Mouse (Mus musculus): ENCODE measurements around the gene Itpk1. TPM values are rescaled to one million over a fixed set of nuclear protein-coding genes. Genes with fewer than 3 reads are reported as not detected.

Itpk1 gene
- polyA plus RNA-seq, 3 experiments from 2014 or later = 13.4 to 31.0 (median 14.1) TPM

GRCm38 (mm10) chr12:102622302-102622842 is 82.4 kb downstream of the Itpk1 start:
- ATAC-seq = peak; percentile 84

GRCm38 (mm10) chr12:102621811-102622210 is 82.9 kb downstream of the Itpk1 start:
- ATAC-seq = no peak

GRCm38 (mm10) chr12:102621205-102621604 is 83.5 kb downstream of the Itpk1 start:
- no peak for ATAC-seq

GRCm38 (mm10) chr12:102619908-102620307 is 84.8 kb downstream of the Itpk1 start:
- peak; percentile 32 for ATAC-seq

- ATAC-seq = no peak
Measured at GRCm38 (mm10) chr12:102618085-102618484, 86.6 kb downstream of the Itpk1 start.

GRCm38 (mm10) chr12:102616843-102617519 is 87.7 kb downstream of the Itpk1 start:
- no peak for ATAC-seq

GRCm38 (mm10) chr12:102616201-102616600 is 88.5 kb downstream of the Itpk1 start:
- no peak for ATAC-seq

- ATAC-seq = no peak
Measured at GRCm38 (mm10) chr12:102613411-102613810, 91.3 kb downstream of the Itpk1 start.

- peak; percentile 97 for ATAC-seq
Measured at GRCm38 (mm10) chr12:102612431-102612830, 92.3 kb downstream of the Itpk1 start.

GRCm38 (mm10) chr12:102610927-102611326 is 93.8 kb downstream of the Itpk1 start:
- no peak for ATAC-seq

GRCm38 (mm10) chr12:102607808-102608517 is 96.8 kb downstream of the Itpk1 start:
- no peak for ATAC-seq

GRCm38 (mm10) chr12:102607066-102607465 is 97.7 kb downstream of the Itpk1 start:
- ATAC-seq = no peak

- peak; percentile 70 for ATAC-seq
Measured at GRCm38 (mm10) chr12:102605607-102606006, 99.1 kb downstream of the Itpk1 start.

- ATAC-seq = no peak
Measured at GRCm38 (mm10) chr12:102602255-102603041, 102.3 kb downstream of the Itpk1 start.

GRCm38 (mm10) chr12:102601847-102602246 is 102.9 kb downstream of the Itpk1 start:
- no peak for ATAC-seq

- no peak for ATAC-seq
Measured at GRCm38 (mm10) chr12:102600345-102600744, 104.4 kb downstream of the Itpk1 start.

- no peak for ATAC-seq
Measured at GRCm38 (mm10) chr12:102599801-102600200, 104.9 kb downstream of the Itpk1 start.

- no peak for ATAC-seq
Measured at GRCm38 (mm10) chr12:102598535-102598934, 106.2 kb downstream of the Itpk1 start.

GRCm38 (mm10) chr12:102597466-102597865 is 107.3 kb downstream of the Itpk1 start:
- ATAC-seq = no peak

GRCm38 (mm10) chr12:102596410-102596809 is 108.3 kb downstream of the Itpk1 start:
- no peak for ATAC-seq

- ATAC-seq = no peak
Measured at GRCm38 (mm10) chr12:102594627-102595026, 110.1 kb downstream of the Itpk1 start.

GRCm38 (mm10) chr12:102593699-102594098 is 111.0 kb downstream of the Itpk1 start:
- no peak for ATAC-seq
